Mouse (Mus musculus): Measurements from ENCODE around the gene Ppp1r13b.

- TF ChIP-seq GATA1 (IDR thresholded peaks at IDR 0.05; ENCODE audit: borderline replicate concordance, low read length) = no peak
- no peak for TF ChIP-seq POLR2AphosphoS5 (IDR thresholded peaks at IDR 0.05; ENCODE audit: insufficient replicate concordance, low read depth, low read length)
- no peak for TF ChIP-seq CTCF (IDR thresholded peaks at IDR 0.05; ENCODE audit: low read depth, low read length)
Observed at GRCm38 (mm10) chr12:111817991-111818390, 89.9 kb downstream of the Ppp1r13b start.
